Mouse (Mus musculus): ENCODE results near the gene Olfr1359. TPM values are rescaled to one million over a fixed set of nuclear protein-coding genes. Genes with fewer than 3 reads are reported as not detected.

The Olfr1359 gene
- polyA plus RNA-seq, 3 experiments from 2014 or later = not detected

Other genes starting within 250 kb of the Olfr1359 start
- gene Zscan26, start 244.4 kb upstream of the Olfr1359 start, polyA plus RNA-seq (2017; shearing (Covaris generic)) = 10 to 100 TPM; 42.6 to 84.1 (median 72.6) TPM
- under 1 TPM in 1 of 3 experiments, not detected in 2; 0.62 TPM for gene Nkapl, start 229.6 kb upstream of the Olfr1359 start, polyA plus RNA-seq (2017; shearing (Covaris generic))
- gene Zkscan4, start 219.2 kb upstream of the Olfr1359 start, polyA plus RNA-seq (2017; shearing (Covaris generic)) = not detected
- not detected for gene Gm10065, start 218.7 kb upstream of the Olfr1359 start, polyA plus RNA-seq (2017; shearing (Covaris generic))
- under 1 TPM in 1 of 3 experiments, not detected in 2; 0.17 TPM for gene AK157302, start 202.9 kb upstream of the Olfr1359 start, polyA plus RNA-seq (2017; shearing (Covaris generic))
- 10 to 100 TPM in 2 of 3 experiments, 1 to 10 TPM in 1; 5.4 to 41.4 (median 31.6) TPM for gene Gm11273, start 196.7 kb upstream of the Olfr1359 start, polyA plus RNA-seq (2017; shearing (Covaris generic))
- 1 to 10 TPM; 5.8 to 8.7 (median 5.9) TPM for gene Zkscan8, start 167.0 kb upstream of the Olfr1359 start, polyA plus RNA-seq (2017; shearing (Covaris generic))
- not detected for gene Olfr1366, start 155.3 kb upstream of the Olfr1359 start, polyA plus RNA-seq (2017; shearing (Covaris generic))
- under 1 TPM in 2 of 3 experiments, not detected in 1; 0.11 to 0.19 TPM for gene Olfr1535, start 138.2 kb upstream of the Olfr1359 start, polyA plus RNA-seq (2017; shearing (Covaris generic))
- gene Olfr1364, start 116.4 kb upstream of the Olfr1359 start, polyA plus RNA-seq (2017; shearing (Covaris generic)) = not detected
- not detected for gene Olfr1362, start 84.1 kb upstream of the Olfr1359 start, polyA plus RNA-seq (2017; shearing (Covaris generic))
- gene Olfr11, start 55.6 kb upstream of the Olfr1359 start, polyA plus RNA-seq (2017; shearing (Covaris generic)) = not detected
- not detected for gene Olfr1361, start 34.7 kb upstream of the Olfr1359 start, polyA plus RNA-seq (2017; shearing (Covaris generic))
- not detected for gene Olfr1360, start 20.7 kb upstream of the Olfr1359 start, polyA plus RNA-seq (2017; shearing (Covaris generic))
- not detected for gene Hist1h2bl, start 18.0 kb downstream of the Olfr1359 start, polyA plus RNA-seq (2017; shearing (Covaris generic))
- 10 to 100 TPM in 1 of 3 experiments, not detected in 2; 25.0 TPM for gene Hist1h2ai, start 18.3 kb downstream of the Olfr1359 start, polyA plus RNA-seq (2017; shearing (Covaris generic))
- 1 to 10 TPM in 1 of 3 experiments, not detected in 2; 4.9 TPM for gene Hist1h3h, start 19.5 kb downstream of the Olfr1359 start, polyA plus RNA-seq (2017; shearing (Covaris generic))
- gene Hist1h2bm, start 23.9 kb downstream of the Olfr1359 start, polyA plus RNA-seq (2017; shearing (Covaris generic)) = 1 to 10 TPM in 2 of 3 experiments, not detected in 1; 1.6 to 4.7 TPM
- gene Hist1h4j, start 37.0 kb downstream of the Olfr1359 start, polyA plus RNA-seq (2017; shearing (Covaris generic)) = not detected
- 10 to 100 TPM in 1 of 3 experiments, 1 to 10 TPM in 2; 1.5 to 15.3 (median 8.0) TPM for gene Hist1h4k, start 52.4 kb downstream of the Olfr1359 start, polyA plus RNA-seq (2017; shearing (Covaris generic))
- 1 to 10 TPM in 1 of 3 experiments, not detected in 2; 6.2 TPM for gene Hist1h2ak, start 55.7 kb downstream of the Olfr1359 start, polyA plus RNA-seq (2017; shearing (Covaris generic))
- gene Hist1h2bn, start 56.0 kb downstream of the Olfr1359 start, polyA plus RNA-seq (2017; shearing (Covaris generic)) = 1 to 10 TPM in 2 of 3 experiments, not detected in 1; 1.8 to 3.0 TPM
- gene Hist1h1b, start 82.5 kb downstream of the Olfr1359 start, polyA plus RNA-seq (2017; shearing (Covaris generic)) = 10 to 100 TPM in 1 of 3 experiments, 1 to 10 TPM in 2; 3.0 to 89.4 (median 8.5) TPM
- 1 to 10 TPM in 2 of 3 experiments, not detected in 1; 3.1 to 3.4 TPM for gene Hist1h3i, start 85.3 kb downstream of the Olfr1359 start, polyA plus RNA-seq (2017; shearing (Covaris generic))
- 1 to 10 TPM in 1 of 3 experiments, not detected in 2; 3.5 TPM for gene Hist1h2an, start 89.1 kb downstream of the Olfr1359 start, polyA plus RNA-seq (2017; shearing (Covaris generic))
- gene Hist1h2bp, start 89.3 kb downstream of the Olfr1359 start, polyA plus RNA-seq (2017; shearing (Covaris generic)) = 1 to 10 TPM; 1.6 to 3.6 (median 3.0) TPM
- gene Hist1h2bq, start 112.1 kb downstream of the Olfr1359 start, polyA plus RNA-seq (2017; shearing (Covaris generic)) = 10 to 100 TPM in 1 of 3 experiments, 1 to 10 TPM in 1, not detected in 1; 6.1 to 12.5 TPM
- 10 to 100 TPM in 1 of 3 experiments, 1 to 10 TPM in 1, not detected in 1; 2.4 to 11.2 TPM for gene Hist1h2ao, start 112.4 kb downstream of the Olfr1359 start, polyA plus RNA-seq (2017; shearing (Covaris generic))
- 10 to 100 TPM in 1 of 3 experiments, 1 to 10 TPM in 2; 5.8 to 17.9 (median 8.9) TPM for gene Hist1h4m, start 113.6 kb downstream of the Olfr1359 start, polyA plus RNA-seq (2017; shearing (Covaris generic))
- 1 to 10 TPM in 2 of 3 experiments, not detected in 1; 6.5 to 9.3 TPM for gene Hist1h4n, start 134.1 kb downstream of the Olfr1359 start, polyA plus RNA-seq (2017; shearing (Covaris generic))
- 100 to 1,000 TPM in 1 of 3 experiments, 10 to 100 TPM in 2; 58.0 to 576 (median 60.6) TPM for gene Hist1h2ap, start 135.4 kb downstream of the Olfr1359 start, polyA plus RNA-seq (2017; shearing (Covaris generic))
- gene Hist1h2br, start 135.6 kb downstream of the Olfr1359 start, polyA plus RNA-seq (2017; shearing (Covaris generic)) = 10 to 100 TPM in 1 of 3 experiments, 1 to 10 TPM in 1, not detected in 1; 6.1 to 12.2 TPM
- not detected for gene Zfp184, start 247.0 kb downstream of the Olfr1359 start, polyA plus RNA-seq (2017; shearing (Covaris generic))

Measured in inflammation-experienced regulatory T-cells, adult 6 months (primary cell).